Mouse (Mus musculus): ENCODE results near the gene Exph5.
A peak's percentile ranks its signal among the peaks of the same experiment; 100 is the strongest.

Gene Exph5

DNA sequence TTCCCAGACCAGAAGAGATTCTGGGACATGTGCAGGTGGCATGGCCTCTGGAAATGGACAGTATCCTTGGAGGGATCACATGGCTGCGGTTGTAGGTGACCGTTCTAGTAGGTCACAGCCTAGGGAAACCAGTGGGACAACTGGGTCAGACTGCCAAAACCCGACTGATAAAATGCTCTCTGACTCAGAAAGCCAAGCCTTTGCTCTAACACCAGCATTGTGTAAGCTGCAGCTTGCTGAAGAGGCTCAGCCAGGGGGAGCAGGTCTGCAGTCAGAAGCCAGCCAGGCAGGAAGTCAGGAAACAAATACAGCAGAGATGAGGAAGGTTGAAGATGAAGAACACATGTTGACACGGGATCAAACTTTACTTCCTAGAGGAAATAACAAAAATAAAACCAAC, 74.4 kb downstream of the Exph5 start:
- DNase-seq: no peak

DNA sequence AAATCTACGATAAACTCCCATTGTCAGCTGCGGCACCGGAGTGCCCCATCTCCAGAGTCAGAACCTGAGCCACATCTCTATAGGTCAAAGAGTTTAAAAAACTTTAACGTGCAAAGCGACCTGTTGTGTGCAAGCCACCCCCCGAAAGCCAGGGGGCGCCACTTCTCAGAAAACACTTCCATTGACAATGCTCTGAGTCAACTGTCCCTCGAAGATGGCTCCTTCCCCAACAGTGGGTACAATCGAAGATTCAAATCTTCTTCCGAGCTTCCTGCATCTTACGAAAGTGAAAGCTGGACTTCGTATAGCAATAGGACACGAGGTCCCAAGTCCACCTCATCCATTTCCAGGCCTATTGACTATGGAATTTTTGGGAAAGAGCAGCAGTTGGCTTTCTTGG, 75.3 kb downstream of the Exph5 start:
- DNase-seq: peak in 1 of 2 experiments; percentile 22

DNA sequence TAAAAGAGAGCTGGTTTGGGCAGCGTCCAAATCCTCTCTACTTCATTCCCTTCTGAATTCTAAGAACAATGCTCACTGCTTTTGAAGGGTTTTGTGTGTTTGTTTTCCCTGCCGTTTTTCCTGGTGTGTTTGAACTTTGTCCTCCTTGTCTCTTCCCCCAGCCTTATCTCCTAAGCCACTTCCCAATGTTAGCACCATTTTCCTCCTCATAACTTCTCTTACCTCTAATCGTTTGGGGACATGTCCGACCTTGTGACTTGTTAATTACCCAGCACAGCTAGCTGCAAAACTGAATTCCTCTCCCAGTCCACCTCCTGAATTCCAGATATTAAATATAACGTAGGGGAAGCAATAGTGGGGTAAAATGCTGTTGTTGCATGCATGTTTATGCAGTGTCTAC, 76.1 kb downstream of the Exph5 start:
- DNase-seq: no peak

DNA sequence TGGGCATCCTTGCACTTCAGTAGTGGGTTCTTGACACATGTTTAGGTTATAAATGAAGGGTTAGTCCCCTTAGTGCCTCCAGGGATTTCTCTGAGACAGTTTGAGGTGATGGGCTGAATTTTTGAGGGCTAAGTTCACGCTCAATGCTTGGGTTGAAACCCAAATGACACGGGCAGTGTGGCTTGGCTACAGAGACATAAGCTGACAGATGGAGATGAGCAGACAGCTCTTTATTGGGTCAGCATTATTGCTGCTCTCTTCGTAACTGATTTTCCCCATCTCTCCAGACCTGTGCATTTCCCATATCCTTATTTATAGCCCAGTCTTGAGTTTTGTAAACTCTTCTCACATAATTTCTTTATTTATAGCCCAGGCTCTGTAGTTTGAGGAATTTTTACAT, 76.7 kb downstream of the Exph5 start:
- peak in 1 of 2 experiments; percentile 20 for DNase-seq

DNA sequence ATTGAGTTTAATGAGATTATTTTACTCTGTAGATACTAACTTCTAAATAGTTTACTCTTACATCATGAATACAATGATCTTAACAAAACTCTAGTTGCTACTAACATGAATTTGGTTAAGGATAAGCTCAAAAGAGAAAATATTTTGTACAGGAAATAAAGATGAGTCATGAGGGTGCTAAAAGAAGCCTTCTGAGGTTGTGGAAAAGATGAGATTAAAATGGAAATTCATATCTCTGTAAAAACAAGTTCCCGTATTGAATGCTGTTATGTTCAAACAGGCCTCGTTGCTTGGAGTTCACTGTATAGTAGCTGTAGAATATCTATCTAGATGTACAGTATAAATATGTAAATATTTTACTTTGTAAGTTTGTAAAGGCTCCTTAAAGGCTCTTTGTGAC, 79.1 kb downstream of the Exph5 start:
- DNase-seq: no peak

DNA sequence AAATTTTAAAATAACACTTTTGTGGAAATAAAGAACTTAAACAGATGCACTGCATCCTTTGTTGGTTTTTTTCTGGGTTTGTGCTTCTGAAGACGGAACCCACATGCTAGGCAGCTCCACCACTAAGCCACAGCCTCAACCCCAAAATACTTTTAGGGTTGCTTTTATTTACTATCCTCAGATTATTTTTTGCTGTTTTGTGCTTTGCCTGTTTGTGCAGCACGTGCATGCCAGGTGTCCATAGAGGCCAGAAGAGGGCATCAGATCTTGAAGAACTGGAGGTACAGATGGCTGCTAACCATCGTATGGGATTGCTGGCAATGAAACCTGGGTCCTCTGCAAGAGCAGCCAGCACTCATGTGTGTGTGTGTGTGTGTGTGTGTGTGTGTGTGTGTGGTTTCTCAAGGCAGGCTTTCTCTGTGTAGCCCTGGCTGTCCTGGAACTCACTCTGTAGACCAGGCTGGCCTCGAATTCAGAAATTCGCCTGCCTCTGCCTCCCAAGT, 79.7 kb downstream of the Exph5 start:
- peak; percentile 53 to 54 for DNase-seq

DNA sequence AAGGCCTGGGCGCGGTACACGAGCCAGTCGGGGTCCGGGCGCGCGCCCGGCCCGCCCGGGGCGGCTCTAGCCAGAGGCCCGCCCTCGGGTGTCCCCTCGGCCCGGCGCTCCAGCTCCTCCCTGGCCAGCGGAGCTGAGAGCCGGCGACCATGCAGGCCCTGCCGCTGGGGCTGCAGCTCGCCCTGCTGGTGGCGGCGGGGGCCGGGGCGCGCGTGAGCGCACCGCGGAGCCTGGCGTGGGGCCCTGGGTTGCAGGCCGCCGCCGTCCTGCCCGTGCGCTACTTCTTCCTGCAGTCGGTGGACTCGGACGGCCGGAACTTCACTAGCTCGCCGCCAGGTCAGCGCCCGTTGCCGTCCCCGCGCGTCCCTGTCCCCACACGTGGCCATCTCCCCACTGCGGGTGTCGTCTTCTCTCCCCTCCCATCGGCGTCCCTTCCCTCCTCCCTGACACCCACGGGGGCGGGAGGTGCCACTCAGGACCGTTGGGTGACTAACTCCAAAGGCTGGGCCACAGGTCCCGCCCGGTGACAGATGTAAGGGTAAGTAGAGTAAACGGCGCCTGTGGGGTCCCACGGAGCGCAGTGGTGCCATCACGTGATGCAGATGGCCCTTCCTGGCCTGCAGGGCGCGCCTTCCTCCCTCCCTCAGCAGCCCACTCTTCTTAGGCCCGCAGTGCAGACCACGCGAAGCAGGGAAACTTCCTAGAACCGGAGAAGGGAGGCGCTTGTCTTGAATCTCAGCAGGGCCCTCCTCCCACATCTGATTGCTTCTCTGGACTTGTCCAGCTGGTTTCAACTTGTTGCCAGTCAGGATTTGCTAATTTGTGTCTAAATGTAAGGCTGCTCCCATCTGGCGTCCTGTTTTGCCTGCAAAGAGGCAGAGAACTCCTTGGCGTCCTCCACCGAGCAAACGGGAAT, 82.7 kb downstream of the Exph5 start, which contains the start of gene Kdelc2:
Gene Kdelc2 (plus strand): TSS at position 75 of the 916 bp plus-strand sequence.
- DNase-seq: peak; percentile 81 to 82

DNA sequence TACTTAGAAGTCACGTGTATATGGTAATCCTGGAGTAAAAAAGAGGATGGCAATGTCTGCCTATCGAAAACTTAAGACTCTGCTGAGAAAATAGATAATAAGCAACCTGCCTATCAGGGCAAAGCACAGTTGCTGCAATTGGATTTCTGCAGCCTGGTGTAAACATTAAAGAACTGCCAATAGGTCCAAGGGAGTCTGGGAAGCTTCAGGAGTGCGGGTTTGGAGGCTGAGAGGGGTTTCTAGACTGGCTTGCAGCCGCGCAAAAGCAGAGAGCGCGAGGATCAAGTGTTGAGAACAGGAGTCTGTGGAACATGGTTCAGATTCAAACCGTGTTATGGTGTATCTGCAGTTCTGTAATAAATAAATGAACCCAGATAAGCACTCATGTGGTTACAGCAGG, 83.4 kb downstream of the Exph5 start:
- DNase-seq: peak in 1 of 2 experiments; percentile 50

DNA sequence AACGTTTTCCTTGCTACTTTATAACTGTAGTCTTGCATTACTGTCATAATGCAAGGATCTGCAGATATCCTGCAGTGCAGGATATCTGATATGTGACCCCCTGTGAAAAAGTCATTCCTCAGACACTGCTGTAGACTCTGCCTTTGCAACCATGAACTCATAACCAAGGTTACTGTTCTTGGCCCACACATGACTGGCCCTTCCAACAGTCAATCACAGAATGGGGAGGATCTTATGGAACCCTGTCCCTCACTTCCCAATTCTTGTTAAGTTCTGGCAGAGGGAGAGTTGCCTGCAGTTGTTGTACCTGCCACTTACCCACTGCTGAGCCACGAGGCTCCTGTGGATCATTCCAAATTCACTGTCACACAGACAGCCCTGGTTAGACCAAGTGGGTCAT, 86.0 kb downstream of the Exph5 start:
- no peak for DNase-seq

DNA sequence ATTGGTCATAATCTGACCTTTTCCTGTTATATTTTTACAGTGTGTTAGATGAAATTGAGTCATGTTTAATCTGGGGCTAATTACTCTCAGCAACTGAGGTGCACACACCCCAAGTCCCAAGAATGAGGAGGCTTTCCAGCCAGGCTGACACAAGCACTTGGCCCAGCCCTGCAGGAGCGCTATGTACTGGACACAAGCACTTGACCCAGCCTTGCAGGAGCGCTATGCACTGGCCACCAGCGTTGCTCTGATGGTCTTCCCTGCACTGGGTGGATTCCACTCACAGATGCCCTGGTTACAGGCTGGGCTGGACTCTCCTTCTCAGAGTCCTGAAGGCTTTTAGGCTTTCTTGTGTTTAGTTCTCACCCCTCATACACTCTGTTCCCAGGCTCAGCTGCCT, 87.6 kb downstream of the Exph5 start:
- DNase-seq: no peak

DNA sequence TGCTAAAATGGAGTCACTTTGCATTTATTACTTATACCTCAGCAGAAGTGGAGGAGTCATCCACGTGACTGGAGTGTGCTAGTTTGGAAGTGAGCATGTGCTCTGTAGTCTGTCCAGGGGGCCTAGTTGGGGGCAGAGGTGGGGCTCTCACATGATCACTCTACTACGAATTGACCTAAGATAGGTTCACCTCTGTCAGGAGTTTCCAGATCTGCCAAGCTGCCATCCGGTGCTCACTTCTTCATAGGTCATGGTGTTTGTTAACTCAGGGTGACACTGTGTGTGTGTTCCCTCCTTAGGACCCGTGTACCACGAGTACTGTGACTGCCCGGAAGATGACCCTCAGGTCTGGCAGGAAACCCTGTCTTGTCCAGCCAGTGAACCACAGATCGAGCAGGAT, 88.7 kb downstream of the Exph5 start:
- no peak for DNase-seq

DNA sequence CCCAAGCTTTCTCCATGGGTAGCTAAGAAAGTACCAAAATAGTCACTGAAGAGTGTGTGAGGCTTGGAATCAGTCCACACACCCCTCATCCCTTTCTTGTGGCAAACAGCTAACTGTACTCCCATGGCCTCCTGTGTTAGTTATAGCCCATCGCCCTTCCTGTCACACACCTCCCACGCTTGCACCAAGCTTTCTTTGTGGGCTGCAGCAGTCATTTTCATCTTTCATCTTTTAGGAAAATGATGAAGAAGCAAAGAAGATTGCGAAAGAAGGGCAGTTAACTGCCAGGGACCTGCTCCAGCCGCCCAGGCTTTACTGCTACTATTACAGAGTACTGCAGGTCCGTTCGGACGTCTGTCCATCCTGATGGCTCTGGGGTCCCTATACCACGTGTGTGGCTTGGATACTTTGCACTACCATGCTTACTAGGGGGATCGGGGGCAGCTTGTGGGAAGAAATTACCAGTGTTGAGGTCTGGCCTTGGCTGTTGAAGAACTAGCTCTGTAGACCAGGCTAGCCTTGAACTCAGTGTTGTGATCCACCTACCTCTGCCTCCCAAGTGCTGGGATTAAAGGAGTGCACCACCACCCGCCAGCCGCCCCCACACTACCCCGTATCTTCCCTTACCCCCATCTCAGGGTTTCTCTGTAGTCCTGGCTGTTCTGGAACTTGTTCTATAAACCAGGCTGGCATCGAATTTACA, 96.4 kb downstream of the Exph5 start:
- DNase-seq: no peak

DNA sequence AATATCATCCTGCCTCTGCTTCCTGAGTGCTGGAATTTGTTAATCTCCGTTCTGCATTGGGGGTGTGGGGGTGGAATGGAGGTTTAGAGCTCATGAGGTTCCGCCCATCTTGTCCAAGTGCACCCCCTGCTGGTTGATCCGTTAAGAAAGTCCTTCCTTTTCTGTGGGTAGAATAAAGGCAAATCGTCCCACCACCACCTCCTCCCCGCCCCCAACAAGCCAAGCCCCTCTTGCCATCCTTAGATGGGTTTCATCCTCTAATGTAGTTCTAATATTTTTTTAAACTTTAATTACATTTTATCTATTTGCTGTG, 96.9 kb downstream of the Exph5 start:
- peak; percentile 87 to 89 for DNase-seq

DNA sequence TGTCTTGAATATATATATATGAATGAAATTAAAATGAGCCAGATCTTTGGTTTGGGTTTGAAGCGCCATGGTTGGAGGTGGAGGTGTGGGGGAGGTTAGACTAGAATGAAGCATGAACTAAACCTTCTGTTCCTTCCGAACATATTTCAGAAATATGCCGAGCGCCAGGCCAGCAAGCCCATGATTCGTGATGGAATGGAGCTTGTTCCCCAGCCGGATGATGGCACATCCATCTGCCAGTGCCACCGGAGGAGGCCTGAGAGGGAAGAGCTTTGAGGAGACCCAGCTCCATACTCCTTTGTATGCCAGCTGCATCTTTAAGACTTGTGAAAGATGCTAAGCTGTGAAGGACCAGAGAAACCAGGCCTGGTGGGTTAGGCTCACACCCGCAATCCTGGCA, 98.1 kb downstream of the Exph5 start:
- no peak for DNase-seq

DNA sequence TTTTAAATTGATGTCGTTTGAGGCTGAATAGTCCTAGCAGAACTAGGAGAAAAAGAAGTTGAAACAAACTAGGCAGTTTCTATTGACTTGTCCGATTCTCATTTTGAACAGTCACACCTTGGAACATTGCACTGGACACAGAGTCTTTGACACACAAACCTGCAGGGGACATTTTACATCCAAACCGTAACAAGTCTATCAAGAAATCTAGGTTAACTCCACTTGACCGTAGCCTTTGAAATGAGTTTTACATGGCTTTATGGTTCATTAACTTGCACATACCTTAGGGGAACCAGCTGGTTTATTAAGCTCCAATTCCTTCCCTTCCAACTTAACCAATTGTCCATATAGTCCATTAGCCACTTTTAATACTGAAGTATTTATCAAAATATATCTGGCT, 99.2 kb downstream of the Exph5 start:
- no peak for DNase-seq

DNA sequence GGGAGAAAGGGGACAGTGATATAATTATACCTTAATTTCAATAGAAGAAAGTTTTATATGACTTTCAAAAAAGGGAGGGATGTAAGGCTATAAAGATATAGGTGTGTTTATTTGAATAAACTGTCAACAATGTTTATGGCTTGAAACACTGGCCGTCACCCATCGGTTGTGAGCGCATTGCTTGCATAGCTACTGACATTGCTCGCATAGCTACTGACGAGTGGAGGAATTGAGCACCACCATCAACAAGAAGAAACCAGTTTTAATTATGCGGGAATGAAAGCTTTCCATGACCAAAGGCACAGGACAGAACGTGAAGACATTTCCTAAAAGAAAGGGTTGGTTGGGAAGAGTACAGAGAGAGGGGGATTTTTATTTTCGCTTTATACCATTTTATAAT, 99.7 kb downstream of the Exph5 start:
- DNase-seq: no peak

DNA sequence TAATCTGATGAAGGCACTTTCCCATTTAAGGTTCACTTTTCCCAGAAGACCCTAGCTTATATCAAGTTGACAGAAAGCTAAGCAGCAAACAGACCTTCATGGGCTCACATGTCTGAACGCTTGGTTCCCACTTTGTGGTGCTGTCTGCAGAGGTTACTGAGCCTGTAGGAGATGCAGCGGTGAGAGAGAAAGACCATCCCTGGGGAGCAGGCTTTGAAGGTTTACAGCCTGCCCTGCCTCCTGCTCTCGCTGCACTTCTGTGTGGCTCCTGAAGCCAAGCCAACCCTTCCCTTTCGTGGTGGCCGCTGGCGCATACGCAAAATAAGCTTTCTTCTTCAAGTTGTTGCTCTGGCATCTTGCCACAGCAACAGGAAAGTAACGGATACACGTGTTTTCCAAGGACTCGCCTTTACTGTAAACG, 100.8 kb downstream of the Exph5 start, which contains the start of gene 4930550C14Rik:
Gene 4930550C14Rik (plus strand): TSS at position 35 of the 421 bp plus-strand sequence.
- DNase-seq: peak; percentile 51 to 63

DNA sequence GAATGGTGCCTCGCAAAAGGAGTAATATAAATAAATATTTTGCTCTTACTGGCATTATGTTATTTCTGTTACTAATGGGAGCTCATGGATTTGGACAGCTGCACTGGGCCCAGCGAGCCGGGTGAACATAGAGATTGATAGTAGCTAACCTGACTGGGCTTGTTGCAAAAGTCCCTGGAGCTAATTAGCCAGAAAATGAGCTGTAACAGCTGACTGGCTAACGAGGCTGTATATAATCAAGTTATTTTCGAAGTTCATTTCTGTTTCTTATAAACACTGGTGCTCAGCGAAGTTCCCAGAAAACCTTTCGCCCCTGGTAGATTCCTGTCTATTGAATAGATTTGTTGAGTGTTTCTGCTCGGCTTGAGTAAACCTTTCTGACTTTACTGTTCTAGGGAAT, 101.5 kb downstream of the Exph5 start:
- no peak for DNase-seq

DNA sequence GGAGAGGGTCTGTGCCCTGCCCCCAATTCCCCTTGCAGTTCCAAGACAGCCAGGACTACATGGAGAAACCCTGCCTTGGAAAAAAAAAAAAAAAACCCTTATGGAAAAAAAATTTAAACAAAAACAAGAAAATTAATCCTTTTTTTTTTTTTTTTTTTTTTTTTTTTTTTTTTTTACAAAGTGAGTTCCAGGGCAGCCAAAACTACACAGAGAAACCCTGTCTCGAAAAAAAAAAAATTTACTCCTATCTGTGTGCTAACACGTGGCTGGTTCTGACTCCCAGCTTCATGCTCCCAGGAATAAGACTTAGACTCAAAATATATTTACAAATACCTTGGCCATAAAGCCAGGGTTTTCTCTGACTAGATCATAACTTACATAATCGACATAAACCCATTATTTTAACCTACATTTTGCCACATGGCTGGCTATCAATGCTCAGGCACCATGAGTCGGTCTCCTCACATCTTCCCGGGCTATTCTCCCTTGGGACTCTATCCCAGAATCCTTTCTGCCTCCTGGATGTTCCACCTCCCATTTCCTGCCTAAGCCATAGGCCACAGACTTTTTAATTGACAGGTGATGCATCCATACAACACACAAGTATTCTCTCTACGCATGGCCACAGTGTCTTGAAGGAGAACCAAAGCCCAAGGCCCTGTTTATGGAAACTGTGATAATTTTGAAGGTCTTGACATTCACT, 102.7 kb downstream of the Exph5 start:
- DNase-seq: no peak

DNA sequence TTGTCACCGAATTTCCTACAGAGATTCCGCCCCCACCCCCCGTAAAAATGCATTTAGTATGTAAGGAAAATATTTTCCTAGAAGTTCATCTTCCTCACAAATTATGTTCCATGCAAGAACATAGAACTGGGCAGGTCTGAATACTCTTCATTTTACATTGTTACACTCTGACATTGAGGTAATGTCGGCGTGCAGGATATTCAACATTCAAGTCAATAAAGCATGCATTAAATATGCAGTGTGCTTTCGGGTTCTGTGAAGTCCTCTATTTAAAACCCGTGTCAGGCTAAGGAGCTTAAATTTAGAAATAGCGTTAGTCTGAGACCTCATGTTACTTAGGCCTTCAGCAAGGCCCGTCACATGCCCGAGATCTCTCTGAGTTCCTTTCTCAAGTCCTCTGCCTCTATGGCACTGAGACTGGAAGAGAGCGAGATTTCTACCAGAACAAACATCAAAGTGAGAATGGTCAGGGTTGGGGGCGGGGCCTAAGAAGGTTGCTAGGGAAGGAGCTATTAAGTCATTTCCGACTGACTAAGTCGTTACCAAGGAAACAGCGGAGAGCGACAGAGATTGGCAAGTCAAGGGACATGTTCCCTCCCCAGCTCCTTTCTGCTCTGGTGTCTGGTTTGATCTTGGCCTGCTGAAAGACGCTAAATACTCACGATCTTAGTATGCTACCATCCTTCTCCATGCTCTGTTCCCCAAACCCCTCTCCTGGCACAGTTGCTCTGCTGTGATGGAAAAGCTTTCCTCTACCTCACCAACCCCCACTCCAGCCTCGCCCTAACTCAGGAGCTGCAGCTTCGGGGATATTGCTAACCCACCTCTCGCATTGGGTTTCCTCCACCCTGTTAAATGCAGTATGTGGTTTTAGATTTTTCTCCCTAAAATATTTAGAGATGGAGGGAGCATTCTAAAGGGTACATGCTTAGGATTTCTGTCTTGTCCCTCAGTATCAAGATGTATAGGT, 103.6 kb downstream of the Exph5 start:
- peak; percentile 88 to 89 for DNase-seq

DNA sequence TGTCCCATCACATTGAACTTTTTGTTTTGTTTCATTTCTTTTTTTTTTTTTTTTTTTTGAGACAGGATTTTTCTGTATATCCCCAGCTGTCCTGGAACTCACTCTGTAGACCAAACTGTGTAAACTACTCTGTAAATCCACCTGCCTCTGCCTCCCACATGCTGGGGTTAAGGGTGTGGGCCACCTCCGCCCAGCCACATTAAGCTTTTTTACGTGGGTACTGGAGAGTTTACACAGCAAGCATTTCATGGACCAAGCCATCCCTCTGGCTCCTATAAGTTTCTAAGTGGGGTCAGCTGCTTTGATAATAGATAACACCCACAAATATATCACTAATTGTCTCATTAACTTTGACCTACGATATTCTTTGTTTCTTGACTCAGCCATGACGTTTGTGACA, 107.1 kb downstream of the Exph5 start:
- no peak for DNase-seq

DNA sequence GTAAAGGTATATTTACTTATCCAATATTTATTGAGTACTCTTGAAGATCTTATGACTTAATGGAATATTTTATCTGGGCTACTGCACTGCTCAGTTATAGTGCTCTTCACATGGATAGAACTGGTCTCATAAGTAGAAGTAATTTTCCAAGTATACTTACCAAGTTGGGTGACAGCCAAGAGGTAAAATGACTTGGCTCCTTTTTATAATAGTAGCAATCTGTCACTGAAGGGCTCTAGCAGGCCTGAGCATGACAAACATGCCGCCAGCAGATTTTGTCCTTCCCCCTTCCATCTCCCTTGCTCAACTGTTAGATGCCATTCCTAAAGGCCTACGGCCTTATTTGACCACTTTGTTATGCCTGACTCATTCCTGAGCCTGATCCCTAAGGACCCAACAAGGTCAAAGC, 107.5 kb downstream of the Exph5 start:
- no peak for DNase-seq
